Mouse (Mus musculus) brain, embryonic 14.5 days (tissue): ENCODE measurements around the gene 1190007I07Rik. TPM values are rescaled to one million over a fixed set of nuclear protein-coding genes. Genes with fewer than 3 reads are reported as not detected.

Source experiments
- DNase-seq: peaks from one replicate; pipeline ENCODE4 v3.0.0-alpha.2; 2011; ENCODE audit warnings: low read depth
- CTCF ChIP-seq: fragments of 200-500 bp; IDR thresholded peaks from 2 replicates; pipeline ENCODE4 v1.5.1; 2012; ENCODE audit warnings: inconsistent platforms, mild to moderate bottlenecking, moderate library complexity, borderline replicate concordance; ENCODE audit not compliant: insufficient read depth, insufficient read length; ENCODE audit errors: extremely low read depth
- POLR2A ChIP-seq: fragments of 200-500 bp; IDR thresholded peaks from 2 replicates; pipeline ENCODE4 v1.6.1; 2012; ENCODE audit warnings: mild to moderate bottlenecking, inconsistent platforms, borderline replicate concordance; ENCODE audit not compliant: poor library complexity, insufficient read depth, insufficient read length, severe bottlenecking; ENCODE audit errors: extremely low read depth
- polyA plus RNA-seq: library from polyadenylated mRNA; depleted of rRNA; stranded (reverse); fragments of >200 nt; gene quantifications from 2 replicates; pipeline ENCODE4 v1.2.3, GENCODE M21; 2012; rRNA removed

The 1190007I07Rik gene
- 33.1 and 52.4 TPM in 2 replicates for polyA plus RNA-seq

DNA sequence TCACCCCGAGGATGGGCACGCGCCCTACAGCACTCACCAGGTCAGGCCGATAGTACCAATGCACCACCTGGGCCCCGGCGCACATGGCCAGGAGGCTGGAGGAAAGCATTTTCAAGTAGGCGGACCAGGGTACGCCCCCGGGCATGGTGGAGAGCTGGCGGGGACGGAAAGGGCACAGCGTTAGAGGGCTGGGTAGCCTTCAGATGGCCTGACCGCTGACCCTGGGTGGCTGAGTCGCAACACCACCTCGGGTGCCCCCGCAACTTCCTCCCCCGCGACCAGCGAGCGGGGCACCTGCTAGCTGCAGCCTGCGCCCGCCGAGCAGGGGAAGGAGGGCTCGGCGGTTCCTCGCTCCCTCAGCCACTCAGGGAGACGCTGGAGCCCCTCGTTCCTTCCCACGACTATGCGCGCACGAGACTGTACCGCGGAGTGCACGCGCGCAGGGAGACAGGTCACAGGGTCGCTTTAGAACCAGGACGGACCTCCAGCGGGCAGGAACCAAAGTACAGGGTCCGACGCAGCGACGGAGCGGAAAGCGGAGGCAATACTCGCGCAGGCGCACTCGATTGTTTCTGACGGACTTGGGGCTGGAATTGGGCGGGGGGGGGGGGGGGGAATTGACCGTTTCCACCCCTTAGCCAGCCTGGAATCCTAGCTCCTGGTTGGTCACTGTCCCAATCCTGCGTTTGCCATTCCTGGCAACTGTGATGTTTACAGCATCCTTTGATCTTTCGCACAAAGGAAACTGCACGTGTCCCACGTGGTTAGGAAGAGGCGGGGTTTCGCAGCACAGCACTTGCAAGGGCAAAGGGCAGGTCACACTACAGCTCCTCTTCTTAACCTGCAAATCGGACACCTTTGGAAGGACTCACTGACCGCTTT is at the start of gene 1190007I07Rik:
Gene 1190007I07Rik (minus strand): TSS at position 558 of the 882 bp plus-strand sequence.
- peak; percentile 97 for DNase-seq
- TF ChIP-seq POLR2A (no peak), CTCF (peak; percentile 12; the same call in 1 of the 2 replicates)

DNA sequence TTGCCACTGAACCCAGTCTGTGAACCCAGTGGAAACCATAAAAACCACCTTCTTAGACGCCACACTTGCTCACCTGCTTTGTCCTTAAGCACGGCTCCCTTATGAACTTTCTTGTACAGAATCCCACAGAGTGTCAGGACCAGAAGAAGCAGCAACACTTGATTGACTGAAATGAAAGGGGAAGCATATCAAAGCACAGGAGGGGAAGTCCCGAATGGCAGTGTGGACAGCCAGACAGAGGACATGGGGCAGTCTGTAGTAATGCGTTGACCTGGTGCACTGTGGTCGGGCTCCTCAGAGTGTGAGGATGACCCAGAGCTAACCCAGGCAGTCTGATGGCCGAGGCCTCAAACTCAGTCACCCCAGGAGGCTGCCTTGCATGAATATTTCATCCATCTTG is 47.2 kb upstream of the 1190007I07Rik start:
- no peak for DNase-seq
- TF ChIP-seq CTCF (no peak), POLR2A (no peak)

DNA sequence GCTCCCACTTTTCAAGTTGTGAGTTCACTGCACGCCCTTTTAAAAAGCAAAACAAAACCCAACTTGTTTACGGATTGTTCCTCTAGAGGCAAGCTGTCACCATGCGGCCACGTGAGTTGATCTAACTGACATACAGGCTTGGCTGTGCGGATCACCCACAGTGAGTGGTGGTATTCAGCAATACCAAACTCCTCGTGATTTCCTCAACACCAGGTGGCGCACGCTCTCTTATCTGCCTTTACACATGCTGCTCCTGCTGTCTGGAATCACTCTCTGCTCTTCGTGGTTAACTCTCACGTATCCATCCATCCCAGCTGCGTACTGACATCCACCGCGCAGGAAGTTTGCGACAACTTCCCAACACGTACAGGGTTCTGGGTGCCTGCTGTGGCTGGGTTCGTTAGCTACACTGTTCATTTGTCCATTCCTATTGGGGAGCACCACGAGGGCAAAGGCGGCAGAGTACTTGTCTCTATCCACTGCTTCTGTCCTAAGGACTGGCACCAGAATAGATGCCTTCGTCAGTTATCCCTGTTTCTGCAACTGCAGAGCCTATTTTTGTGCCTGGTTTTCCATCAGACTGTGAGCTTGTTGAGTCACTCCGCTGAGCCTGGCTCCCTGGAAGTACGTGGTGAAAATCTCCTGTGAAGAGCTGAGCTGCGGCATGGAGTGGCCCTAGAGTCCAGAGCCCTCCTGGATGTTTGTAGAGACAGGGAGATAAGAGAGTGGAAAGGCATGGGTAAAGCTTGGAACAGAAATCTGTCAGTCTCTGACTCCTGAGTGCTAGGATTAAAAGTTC is 43.6 kb upstream of the 1190007I07Rik start:
- DNase-seq: peak; percentile 95
- TF ChIP-seq CTCF (peak; percentile 88), POLR2A (no peak)

DNA sequence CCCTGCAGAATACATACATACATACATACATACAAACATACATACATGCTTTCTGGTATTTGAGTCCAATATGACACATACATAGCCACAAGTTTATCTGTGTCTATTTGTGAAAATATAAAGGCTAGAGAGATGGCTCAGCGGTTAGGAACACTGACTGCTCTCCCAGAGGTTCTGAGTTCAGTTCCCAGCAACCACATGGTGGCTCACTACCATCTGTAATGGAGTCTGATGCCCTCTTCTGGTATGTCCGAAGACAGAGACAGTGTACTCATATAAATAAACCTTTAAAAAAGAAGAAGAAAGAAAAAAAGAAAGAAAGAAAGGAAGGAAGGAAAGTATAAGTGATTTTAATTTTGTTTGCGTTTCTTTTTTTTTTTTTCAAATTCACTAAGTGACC is 42.9 kb upstream of the 1190007I07Rik start:
- TF ChIP-seq CTCF (no peak), POLR2A (no peak)
- DNase-seq: no peak

DNA sequence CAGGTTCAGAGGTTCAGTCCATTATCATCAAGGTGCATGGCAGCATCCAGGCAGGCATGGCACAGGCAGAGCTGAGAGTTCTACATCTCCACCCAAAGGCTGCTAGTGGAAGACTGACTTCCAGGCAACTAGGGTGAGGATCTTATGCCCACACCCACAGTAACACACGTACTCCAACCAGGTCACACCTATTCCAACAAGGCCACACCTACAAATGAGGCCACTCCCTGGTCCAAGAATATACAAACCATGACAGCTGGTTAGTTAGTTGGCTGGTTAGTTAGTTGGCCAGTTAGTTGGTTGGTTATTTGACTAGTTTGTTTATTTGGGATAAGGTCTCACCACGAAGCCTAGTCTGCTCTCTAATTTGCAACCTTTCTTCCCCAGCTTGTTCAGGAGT is 40.3 kb upstream of the 1190007I07Rik start:
- DNase-seq: no peak
- TF ChIP-seq POLR2A (no peak), CTCF (no peak)

DNA sequence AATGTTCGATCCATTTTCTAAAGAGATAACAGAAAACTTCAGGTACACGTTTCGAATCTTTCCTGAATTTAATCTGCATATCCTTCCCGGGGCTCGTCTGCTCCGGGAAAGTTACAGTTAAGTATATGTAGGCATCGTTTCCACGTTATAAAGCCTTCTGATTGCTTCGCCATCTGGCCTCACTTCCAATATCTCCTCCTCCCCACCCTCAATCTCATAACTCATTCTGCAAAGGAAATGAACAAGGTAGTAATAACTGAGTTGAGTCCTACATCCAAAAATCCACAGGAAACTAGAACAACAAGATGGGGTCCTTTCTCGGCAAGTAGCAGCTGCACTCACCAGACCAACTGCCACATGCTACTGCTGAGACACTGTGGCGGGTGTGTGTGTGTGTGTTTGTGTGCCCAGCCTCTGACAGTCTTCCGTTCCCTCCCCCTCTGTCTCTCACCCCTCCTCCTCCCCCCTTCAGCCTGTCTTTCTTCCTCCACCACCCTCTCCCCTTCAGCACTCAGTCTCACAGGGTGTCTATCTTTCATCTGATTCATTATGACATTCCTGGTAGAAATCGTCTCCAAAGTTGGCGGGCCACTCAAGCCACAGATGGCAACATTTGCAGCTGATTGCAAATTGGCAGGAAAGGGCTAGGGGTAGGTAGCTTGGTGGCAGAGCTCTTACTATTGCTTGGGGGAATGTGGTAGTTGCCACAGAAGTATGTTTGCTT is 39.4 kb upstream of the 1190007I07Rik start:
- peak; percentile 91 for DNase-seq
- no peak for TF ChIP-seq POLR2A
- TF ChIP-seq CTCF: no peak

DNA sequence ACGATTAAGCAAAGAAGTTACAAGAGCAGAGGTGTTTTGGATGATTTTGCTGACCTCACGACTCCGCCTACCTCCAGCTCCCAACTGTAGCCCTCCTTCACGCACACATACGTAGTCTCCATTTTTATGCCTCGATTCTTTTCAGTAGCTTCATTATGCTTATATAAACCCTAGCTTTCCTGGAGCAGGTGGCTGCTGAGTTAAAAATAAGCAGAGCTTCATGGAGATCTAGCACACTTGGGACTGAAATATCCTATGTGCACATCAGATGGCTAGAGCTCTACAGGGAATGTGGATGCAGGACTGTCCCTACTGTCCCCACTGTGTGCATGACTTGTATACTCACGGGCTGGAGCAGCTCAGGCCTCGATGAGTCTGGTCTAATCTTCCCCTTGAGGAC is 38.8 kb upstream of the 1190007I07Rik start:
- DNase-seq: no peak
- TF ChIP-seq POLR2A (no peak), CTCF (no peak)

DNA sequence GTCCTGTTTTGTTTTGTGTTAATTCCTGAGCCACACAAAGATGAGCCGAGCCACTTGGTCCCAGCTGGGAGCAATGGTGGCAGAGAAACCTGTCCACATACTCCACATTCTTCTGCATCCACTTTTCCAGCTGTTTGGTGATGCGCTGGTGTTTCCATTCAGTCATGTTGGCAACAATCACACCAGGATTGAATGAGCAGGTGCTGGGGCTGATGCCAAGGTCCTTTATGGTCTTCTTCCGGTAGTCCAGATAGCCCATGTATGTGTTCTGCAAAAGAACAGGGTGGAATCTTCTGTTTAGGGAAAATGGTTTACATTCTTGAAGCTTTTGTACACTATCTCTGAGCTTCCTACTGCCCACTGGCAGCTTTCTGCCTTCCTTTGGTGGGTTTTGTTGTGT is 31.6 kb upstream of the 1190007I07Rik start:
- no peak for TF ChIP-seq CTCF
- no peak for TF ChIP-seq POLR2A
- no peak for DNase-seq

DNA sequence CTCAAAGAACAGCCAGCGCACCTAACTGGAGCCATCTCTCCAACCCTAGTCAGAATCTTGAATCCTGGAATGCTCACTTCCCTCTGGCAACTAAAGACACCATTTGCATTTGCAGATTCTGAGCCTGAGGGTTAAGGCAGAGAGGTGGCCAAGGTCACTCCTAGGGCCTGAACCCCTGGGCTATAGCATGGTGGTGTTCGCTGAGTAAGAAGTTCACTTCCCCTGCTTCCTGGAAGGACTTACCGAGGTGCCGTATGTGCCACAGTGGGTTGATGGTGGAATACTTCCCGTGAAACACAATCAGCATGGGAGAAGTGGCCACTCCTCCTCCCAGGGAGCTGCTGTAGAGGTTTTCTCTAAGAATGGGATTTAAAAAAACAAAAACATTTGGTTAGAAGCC is 29.6 kb upstream of the 1190007I07Rik start:
- no peak for DNase-seq
- no peak for TF ChIP-seq CTCF

DNA sequence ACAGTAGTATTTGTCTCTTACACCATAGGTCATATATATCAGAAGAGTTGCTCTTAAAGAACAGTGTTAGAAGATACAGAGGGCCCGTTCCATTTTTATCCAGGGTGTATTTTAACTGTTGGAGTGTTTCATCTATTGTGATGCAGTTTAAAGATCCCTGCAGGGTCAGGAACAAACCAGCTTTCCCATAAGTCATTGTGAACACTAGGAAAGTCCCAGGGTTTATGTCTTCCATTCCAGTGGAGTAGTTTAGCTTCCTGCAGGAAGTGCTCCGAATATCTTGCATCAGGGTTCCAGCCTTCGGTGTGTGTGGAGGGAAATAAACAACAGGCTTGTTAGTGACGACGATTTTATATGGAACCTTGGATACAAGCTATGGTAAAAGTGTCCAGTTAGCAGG is 28.2 kb upstream of the 1190007I07Rik start:
- no peak for DNase-seq
- no peak for TF ChIP-seq CTCF
- no peak for TF ChIP-seq POLR2A

DNA sequence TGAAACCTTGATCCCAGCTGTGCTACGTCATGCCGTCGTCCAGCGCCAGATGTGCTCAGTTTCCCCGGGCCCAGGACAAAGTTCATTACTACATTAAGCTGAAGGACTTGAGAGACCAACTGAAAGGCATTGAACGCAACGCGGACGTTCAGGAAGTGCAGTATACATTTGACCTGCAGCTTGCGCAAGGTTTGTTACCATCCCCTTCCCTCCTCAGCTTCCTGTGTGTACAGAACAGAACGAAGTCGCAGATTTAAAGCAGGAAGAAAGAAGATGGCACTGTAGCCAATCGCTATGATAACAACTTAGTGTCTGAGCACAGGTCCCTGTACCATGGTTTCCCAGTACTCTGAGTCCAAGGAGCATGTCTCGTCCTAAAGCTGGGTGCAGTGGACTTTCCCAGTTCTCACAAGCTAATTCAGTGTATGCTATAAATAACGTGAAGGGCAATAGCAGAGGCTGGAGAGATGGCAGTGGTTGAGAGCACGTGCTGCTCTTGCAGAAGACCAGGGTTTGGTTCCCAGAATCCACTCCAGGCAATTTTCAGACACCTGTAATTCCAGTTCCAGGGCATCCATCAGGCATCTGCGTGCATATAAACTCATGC is 24.3 kb upstream of the 1190007I07Rik start:
- no peak for TF ChIP-seq CTCF
- TF ChIP-seq POLR2A: no peak
- DNase-seq: no peak

DNA sequence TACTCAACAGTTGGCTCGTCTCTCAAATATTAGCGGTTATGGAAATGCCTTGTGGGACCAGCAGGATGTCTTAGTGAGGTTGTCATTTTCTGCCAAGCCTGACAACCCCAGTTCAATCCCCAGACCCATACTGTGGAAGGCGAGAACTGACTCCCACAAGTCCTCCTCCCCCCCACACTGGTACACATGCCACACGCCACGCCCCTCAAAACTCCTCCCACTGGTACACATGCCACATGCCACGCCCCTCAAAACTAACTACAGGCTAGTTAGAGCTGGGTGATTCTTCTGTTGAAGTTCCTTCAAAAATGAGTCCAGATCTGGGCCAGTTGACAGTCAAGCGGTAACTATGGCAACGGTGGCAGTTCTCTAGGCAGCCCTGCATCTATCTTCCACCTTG is 23.1 kb upstream of the 1190007I07Rik start:
- TF ChIP-seq CTCF: no peak
- TF ChIP-seq POLR2A: no peak
- no peak for DNase-seq
